Mouse (Mus musculus) right cerebral cortex, adult 18-20 months (tissue): ENCODE measurements around the gene Gstm7.
"Not testable (repeated sequence)": the region's sequence is repeated elsewhere in the genome, so short reads cannot be mapped to it uniquely, and the experiment has no call there.

Experiments
- DNase-seq: peaks from one replicate; pipeline ENCODE4 v3.0.0; 2022; ENCODE audit warnings: mixed read lengths

The Gstm7 gene

DNA sequence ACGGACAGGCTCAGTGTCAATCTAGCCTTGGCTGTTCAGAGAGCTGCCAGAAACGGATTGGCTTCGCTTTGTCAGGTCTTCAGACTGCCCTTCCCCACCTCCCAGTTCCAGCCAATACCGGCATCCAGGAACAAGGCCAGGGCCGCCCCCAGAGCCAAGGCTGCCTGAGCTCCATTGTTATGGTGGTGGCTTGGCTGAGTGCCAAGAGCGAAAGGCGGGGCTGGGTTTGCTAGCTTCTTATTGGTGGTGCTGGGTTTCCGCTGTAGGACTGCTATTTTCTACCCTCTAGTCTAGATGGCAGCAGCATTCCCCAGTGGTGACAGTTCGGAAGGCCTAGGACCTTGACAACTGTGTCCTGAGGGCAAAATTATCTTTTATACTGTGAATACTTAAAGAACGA is at the start of gene Gstm7:
Gene Gstm7 (minus strand): TSS at position 148 of the 400 bp plus-strand sequence.
- peak; percentile 98 for DNase-seq

DNA sequence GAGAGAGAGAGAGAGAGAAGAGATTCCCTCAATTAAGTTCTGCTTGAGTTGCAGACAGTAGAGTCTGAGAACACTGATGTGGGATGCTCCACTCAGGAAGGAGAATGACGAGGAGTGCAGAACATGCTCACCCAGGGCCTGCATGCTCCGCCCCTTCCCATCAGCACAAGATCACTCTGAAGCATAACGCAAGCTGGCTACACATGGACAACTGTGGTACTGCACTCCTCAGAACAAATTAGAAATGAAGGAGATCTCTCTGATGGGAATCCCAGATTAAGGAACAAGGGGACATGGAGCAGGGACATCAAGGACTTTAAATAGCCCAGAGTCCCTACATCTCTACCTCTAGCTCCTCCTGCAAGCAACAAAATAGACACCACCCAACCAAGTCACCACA is 49.6 kb upstream of the Gstm7 start:
- no peak for DNase-seq

DNA sequence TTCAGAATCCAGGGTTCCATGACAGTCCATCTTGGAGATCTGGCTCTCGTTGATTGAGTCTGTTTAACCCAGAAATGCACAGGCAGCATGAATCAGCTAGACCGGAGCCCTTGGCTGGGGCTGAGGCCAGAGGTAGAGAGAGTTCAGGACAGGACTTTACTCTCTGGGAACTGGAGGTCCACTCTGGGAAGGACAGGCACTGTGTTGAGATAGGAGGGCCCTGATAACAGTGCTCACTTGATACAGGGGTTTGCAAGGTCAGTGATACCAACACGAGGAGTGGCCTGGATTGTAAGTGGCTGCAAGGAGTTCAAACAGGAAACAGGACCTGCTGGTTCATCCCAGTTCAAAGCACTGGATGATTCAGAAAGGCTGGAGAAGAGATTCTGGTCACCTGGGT is 46.1 kb upstream of the Gstm7 start:
- DNase-seq = no peak

DNA sequence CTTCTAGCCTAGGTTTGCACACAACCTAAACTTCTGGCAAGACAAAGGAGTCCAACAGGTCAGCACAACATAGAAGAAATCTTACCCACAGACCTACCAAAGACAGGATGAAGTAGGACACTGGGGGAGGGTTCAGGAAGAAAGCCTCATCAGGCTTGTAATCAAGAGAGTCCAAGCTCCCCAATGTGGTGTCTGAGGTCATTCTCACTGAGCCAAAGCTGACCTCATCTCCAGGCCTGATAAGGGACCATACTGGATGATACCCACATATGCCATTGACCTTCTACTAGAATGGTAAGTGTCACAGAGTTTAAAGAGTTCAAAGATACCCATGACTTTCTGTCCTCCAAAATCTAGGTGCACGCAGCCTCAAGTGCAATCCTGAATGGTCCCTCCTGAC is 42.6 kb upstream of the Gstm7 start:
- no peak for DNase-seq

DNA sequence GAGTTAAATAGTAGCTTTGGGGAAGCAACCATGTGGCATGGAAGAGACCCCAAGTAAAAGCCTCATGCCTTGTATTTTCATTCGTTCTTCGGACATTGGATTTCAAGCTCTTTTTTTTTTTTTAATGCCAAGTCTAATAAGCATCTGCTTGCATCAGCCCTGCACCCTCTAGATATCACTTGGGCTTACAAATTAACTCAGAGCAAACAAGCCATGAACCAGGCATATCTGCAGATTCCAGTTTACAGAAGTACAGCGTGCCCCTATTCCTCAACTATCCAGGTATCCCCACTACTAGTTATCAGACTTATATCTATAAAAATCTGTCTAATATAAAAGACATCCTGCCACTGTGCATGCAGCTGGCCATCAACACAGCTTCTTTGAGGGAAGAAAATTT is 40.5 kb upstream of the Gstm7 start:
- DNase-seq = no peak

DNA sequence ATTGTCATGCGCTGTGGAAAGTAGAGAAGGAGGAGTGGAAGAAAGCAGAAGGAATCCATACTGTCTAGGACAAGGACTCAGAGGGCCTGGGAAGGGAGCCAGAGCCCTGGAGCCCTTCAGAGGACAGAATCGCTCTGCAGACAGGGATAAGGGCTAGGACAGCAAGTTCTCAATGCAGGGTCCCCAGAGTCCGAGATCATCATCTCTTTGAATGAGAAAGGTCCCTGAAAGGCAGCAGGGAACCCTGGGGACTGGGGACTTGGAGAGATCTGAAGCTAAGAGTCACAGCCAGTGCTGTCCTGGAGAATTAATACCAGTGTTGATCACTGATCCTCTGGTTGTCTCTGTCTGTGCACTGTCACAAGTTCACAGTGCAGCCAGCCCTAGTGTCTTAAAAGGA is 39.5 kb upstream of the Gstm7 start:
- not testable (repeated sequence) for DNase-seq

DNA sequence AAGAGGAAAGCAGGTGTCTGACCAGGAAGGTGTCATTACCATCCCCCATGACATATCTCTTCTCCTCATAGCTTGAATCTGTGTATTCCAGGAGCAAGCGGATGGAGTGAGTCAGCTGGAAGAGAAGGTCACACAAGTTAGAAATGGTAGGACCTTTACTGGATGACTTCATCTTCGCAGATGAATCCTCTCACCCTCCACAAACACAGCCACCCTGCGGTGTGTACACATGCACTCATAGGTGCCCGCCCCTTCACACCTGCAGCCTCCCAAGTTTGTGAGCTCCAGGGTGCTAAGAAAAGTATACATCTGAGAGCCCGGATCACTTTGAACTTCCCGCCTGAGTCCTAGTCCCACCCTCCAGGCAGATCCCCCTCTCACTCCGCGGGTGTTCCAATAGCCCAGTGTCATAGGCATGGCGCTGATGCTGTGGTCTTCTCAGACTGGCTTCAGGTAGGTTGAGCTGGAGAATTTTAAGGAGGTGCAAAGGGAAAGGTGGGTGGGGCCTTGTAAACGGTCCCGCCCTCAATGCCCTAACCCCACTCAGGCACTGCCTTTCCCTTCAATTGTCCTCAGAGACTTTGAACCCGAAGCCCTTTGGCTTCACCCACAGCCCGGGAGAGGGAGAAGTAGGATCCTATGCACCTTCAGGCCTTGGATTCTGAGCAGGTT is 37.2 kb upstream of the Gstm7 start, which contains the start of gene Gstm3:
Gene Gstm3 (minus strand): TSS at position 560 of the 672 bp plus-strand sequence.
- no peak for DNase-seq

DNA sequence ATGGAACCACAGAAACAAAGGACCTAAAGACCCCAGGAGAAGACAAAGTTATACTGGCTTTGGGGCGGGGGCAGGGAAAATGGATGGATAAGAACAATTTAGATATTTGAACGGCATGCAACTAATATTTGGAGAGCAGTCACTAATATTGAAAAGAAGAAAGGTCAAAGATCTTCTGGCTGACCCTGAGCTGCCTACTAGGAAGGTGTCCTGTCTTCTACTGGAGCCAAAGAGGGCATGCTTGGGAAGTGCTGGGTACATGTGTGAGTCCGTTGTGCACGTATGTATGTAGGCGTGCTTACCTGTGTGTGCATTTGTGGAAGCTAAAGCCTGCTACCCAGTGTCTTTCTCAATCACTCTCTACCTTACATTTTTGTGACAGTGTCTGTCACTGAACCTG is 35.0 kb upstream of the Gstm7 start:
- no peak for DNase-seq

DNA sequence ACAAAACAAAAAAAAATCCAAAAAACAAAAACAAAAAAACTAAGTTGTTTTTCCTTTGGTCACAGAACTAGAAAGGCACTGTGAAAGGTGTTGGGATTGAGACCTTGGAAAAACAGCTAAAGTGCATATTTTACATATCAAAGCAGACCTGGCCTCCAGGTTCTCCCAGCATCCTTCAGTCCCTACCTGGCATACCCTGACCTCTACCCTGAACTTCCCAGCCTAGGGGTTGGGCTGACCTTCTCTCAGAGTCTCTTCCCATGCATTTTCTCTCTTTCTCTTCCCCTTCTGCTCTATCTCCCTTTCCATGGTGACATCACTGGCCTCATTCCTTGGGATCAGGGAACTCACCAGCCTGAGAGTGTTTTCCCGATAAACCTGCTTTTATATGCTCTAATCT is 34.0 kb upstream of the Gstm7 start:
- DNase-seq = no peak

DNA sequence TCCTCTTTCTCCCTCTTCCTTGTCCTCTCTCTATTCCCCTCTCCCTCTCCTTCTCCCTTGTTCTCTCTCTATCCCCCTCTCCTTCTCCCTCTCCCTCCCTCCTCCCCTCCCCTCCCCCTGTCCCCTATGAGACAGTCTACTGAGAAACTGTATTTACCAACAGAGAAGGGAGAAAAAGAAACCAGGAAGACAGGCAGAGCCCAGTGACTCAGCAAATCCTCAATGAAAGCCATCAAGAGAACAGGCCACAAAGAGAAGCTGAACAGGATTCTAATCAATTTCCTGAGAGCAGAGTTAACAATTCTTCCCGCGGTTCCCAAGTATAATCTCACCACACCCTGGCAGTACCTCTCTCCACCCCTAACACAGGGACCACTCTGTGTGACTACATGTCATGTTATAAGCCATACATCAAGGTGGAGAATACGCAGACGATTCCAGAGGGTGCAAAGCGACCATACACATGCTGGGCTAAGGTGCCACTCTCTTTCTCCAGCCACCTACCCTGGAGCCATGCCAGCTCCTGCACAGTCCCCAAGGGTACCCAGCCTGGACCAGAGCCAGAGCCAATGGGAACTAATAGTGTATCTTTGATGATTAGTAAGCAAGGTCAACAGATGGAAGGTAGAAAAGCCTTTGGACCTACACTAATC is 33.2 kb upstream of the Gstm7 start:
- no peak for DNase-seq

DNA sequence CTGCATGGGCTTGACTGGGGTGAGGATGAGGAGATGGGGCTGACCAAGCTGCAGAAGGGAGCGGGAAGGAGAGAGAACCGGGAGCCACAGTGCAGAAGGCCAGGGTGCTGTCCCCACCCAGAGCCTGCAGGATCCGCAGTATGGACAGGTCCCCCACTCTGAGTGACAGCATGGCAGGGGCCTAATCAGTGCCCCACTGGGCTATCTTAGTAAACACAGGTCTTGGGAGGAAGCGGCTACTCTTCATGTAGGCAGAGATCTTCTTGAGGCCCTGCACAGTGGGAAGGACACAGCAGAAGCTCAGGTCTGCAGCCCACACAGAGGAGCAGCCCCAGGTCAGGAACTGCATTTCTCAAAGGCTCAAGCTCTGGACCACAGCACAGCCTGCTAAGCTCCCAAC is 32.4 kb upstream of the Gstm7 start:
- no peak for DNase-seq

DNA sequence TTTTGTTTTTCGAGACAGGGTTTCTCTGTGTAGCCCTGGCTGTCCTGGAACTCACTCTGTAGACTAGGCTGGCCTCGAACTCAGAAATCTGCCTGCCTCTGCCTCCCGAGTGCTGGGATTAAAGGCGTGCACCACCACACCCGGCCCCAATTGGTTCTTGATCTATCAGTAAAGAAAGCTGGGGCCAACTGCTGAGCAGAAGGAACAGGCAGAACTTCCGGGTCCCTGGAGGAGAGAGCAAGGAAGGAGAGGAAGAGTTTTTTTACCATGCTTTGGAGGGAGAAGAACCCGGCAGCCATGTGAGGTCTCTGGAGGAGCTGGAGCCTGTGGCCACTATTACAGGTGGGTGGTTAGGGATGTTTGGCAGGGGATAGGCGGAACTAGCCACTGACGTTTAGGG is 23.6 kb upstream of the Gstm7 start:
- not testable (repeated sequence) for DNase-seq

DNA sequence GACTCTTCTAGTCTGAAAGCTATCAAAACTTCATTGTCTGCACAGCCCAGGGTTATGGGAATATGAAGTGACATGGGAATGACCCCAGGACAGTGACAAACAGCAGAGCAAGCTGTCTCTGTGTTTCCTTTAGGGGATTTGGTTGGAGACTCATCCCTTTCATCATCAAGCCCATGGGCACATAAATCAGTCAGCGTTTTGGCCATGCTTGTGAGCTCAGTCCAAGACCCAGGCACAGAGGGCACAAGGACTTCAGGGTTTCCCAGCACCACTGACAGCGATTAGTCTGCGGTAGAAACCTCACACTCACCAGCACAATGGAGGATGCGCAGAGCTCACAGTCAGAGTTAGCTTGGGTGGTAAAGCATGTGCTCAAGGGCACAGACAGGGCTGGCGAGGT is 22.3 kb upstream of the Gstm7 start:
- DNase-seq = no peak

DNA sequence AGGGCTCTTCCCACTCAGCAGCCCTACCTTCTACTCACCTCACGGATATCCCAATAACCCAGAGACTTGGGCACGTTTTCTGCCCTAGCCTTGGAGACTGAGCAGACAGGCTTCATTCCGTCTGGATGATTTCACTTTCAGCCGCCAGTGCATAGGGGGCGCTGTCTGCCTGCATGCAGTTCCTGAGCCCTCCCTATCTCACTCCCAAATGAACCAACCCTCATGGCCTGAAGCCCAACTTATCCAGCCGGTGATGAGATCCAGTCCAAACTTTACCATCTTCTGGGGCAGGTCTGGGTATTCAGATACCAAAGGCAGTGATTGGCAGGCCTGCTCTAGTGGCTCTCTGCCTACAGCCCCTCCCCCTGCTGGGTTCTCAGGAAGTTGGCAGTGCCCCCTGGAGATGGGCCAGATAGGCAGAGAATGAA is 21.7 kb upstream of the Gstm7 start:
- peak; percentile 47 for DNase-seq

DNA sequence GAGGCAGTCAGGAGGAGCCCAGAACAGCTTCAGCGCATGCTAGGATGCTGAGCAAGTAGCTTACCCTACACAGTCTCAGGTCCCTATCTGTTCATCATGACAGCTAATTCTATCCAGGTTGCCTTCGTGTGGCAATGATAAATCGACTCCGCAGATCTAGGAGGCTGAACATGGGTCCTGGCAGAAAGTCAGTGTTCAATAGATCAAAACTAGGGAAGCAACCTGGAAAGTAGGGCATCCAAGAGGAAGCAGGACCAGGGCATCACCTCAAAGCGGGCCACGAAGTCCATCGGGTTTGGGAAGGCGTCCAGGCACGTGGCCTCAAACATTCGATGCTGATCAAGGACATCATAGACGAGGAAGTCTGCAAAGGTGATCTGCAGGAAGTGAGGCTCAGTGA is 18.9 kb upstream of the Gstm7 start:
- DNase-seq = no peak

DNA sequence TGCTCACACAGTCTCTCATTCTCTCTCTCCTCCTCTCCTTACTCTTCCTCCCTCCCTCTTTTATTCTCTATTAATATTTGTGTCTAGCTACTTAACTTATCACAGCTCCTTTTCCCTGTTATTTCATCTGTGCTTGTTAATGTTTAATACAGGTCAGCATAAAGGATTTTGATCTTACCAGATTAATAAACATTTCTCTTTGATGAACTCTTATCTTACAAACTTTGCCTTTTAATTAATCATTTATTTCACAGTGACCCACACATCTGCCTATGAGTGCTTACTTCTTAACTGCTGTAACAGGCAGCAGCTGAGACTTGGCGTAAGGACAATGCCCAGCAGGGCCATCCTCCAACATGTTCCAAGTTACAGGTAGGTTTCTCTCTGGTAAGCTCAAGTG is 17.8 kb upstream of the Gstm7 start:
- not testable (repeated sequence) for DNase-seq

DNA sequence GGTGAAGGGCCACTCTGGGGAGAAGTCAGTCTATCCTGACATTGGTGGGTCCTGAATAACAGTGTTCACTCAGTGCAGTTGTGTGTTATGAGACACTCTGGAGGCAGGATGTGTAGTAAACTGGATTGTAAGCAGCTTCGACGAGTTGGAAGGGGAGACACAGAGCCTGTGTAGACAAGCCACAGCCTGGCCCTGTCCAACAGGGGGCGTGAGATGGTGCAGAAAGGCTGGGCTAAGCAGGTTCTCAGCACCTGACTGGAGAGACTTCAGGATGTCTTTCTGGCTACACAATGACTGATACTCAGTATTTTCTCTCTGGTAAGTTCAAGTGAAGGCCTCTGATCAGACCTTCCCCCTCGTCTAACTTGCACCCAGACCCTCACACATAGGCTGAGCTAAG is 14.1 kb upstream of the Gstm7 start:
- no peak for DNase-seq

DNA sequence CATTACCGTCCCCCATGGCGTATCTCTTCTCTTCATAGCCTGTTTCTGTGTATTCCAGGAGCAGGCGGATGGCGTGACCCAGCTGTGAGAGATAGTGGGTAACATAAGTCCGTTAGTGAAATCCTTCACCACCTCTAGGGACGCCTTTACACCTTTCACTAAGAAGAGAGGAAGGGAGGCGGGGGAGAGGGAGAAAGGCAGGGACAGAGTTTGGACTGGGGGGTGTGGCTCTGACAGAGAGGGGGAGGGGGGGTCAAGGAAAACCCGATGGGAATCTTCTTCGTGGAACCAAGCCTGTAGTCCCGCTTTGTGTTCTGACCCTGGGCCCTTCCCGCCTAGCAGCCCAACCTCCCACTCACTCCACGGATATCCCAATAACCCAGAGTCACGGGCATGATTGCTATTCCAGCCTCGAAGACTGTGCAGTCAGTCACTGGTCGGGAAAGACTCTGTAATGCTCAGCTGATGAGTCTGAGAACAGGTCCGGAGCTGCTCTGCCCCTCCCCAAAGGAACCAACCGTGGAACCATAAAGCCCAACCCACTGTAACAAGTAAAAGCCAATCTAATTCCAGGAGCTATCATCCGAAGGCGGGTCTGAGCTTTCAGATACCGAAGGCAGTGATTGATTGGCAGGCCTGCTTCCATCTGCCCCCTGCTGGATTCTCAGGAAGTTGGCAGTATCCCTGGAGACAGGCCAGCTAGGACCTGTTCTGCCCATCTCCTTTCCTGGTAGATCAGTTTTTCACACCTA is 11.8 kb upstream of the Gstm7 start, which contains the start of gene Gstm6:
Gene Gstm6 (minus strand): TSS at position 511 of the 752 bp plus-strand sequence.
- DNase-seq = peak; percentile 40

DNA sequence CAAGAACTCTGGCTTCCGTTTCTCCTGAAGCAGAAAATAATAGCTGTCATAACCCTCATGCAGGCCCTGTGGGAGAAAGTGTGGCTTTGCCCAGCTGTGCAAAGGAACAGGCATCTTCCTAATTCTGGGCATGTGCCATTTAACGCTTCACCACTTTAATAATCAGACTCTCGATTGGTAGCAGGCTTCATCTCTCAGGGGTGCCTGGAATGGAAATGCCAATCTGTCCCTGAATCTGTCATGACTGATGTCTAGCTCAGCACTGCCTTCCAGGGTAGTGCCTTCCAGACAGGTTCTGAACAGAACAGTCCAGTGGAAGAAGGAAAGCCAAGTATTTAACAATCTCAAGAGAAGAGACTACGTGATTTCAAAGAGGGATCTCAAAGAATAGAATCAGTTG is 9.6 kb upstream of the Gstm7 start:
- no peak for DNase-seq

DNA sequence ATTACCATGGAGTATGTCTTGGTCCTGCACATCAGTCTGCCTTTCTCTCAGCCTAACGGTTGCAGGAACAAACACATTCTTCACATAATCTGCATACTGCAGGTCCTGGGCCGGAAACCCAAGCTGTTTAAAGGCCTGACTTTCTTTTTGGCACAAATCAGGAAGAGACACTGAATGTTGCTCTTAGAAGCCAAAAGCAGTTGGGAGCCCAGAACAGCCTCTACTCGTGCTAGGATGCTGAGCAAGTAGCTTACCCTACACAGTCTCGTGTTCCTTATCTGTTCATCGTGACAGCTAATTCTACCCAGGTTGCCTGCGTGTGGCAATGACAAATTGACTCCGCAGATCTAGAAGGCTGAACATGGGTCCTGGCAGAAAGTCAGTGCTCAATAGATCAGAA is 8.9 kb upstream of the Gstm7 start:
- DNase-seq = no peak

DNA sequence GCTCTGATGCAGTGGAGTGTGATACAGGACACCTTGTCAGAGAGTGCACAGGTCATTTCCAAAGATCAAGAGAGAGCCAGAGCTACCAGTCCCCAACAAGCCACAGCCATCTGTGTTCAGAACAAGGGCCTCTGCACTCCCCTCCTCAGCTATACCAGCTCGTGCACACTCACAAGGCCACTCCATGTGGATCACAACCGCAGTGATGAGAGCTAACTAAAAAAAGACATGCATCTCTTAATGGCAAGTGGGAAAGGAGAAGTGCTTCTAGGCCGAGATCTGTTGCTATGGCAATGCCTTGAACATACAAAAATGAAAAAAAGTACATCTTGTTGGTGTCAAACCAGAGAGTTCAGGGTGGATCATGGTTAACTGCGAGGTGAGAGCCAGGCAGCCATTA is 8.2 kb upstream of the Gstm7 start:
- DNase-seq = peak; percentile 56

DNA sequence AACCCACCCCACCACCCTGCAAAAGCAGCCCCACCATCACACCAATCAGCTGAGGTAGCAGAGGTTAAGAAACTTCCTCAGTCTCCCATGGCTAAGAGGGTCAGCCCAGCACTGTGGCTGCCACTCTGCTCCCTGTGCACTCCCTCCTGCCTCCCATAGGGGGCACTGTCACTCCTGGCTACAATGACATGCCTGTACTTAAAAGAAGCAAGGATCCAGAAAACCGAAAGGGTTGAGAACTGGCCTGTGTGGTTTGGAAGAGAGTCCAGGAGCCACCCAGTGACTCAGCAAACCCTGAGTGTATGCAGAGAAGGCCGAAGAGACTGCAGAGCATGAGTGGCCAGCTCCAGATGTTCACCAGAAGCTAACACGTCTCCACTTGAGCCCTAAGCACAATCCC is 7.8 kb upstream of the Gstm7 start:
- DNase-seq = peak; percentile 47

DNA sequence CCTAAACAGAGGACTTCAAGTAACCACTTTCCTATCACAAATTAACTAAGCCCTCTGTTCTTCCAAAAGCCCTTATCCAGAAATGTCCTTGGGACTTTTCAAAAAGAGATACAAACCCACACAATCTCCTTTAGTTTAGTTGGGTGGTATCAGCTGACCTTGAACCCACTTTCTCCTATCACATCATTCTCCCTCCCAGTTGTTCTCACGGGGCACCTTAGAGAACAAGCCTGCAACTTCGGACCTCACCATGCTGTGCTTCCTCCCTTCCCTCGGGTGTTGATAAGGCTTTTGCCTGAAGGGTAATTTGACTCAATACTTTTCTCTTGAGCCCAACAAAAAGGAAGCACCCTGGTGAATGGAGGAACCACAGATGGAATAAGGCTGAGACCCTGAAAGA is 4.3 kb upstream of the Gstm7 start:
- no peak for DNase-seq

DNA sequence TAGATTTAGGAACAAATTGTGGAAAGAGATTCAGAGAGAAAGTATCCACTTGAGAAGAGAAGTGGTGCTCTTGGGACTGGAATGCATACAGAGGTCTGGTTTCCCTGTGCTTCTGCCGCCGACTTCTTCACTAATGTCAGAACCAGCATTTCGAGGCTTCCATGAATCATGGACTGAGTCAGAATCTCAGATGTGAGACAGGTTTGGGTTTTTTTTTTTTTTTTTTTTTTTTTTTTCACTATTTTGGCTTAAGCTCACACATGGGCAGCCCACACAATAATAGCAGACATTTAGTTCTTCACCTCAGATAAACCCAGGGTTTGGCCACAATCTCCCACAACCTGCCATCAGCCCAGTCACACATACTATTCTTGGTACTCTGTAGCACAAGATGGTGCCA is 3.7 kb upstream of the Gstm7 start:
- peak; percentile 27 for DNase-seq
